Mouse (Mus musculus): ENCODE data around the gene Gm49394.

The Gm49394 gene

DNA sequence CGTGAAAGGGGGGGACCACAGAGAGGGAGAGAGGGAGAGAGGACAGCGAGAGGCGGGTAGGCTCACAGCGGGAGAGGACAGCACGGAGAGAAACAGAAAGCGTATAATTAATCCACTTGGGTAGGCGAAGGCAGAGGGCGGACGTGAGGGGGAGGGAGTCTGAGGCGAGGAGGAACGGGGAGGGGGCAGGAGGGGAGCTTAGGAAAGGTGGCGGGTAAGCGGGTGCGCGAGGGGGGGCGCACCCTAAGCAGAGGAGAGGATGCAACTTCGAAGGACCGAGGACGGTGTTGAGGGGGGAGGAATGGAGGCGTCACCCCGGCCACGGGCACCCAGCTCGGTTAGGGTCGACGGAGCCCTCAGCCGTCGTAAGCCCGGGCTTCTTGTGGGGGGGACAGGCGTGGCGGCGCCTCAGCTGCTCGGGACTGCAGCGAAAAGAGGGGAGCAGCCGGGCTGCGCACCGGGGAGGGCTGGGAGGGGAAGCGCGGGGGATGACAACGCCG is 11.0 kb downstream of the Gm49394 start:
- no peak for DNase-seq

DNA sequence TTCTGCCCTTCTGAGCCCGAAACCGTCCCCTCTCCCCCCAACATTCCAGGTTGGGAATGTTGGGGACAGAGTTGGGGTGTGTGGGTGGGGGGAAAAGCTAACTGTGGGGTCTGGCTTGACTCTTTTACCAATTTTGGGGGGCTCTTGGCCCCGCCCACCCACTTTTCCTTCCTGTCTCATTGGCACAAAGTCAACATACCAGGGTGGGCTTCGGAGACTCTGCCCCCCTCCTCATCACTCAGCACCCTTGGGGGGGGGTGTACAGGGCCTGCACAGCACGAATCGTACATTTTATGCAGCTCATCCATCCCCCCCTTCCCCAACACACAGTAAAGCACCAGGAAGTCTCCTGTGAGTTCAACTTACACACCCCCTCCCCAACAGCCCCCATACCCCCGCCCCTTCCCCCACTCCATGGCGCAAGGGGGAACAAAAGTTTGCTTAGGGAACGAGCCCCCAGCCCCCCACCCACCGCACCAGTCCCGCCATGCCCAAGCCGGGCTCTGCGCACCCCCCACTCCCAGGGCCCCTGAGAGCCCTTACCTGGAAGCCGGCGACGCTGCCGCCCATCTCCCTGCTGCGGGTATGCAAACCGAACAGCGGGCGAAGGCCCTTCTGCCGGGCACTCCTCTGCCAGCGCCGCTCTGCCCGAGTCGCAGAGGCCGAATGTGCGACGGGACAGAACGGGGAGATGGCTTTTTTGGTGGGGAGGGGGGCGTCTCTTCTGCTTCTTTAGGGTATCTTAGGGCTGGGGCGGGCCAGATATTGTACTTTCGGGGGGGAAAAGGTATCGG is 11.7 kb downstream of the Gm49394 start:
- no peak for DNase-seq

DNA sequence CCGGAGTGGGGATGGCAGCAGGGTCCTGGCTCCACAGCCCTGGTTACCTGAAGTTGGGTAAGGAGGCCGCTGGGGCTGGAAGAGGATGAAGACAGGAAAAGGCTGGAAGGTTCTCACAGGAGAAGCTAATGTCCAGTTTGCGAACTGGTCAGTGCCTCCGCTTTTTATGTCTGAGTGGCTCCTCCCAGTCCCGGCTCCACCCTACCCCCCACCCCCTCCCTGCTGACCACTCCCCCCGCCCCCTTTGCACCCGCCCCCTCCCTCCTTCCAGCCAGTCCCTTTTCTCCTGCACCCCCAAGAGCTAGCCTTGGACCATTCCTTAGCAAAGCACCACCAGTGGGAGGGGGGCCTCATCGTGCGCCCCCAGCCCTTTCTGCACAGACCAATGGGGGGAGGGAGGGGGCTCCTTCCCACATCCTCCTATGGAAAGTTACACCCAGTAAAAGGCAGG is 12.4 kb downstream of the Gm49394 start:
- DNase-seq = no peak

DNA sequence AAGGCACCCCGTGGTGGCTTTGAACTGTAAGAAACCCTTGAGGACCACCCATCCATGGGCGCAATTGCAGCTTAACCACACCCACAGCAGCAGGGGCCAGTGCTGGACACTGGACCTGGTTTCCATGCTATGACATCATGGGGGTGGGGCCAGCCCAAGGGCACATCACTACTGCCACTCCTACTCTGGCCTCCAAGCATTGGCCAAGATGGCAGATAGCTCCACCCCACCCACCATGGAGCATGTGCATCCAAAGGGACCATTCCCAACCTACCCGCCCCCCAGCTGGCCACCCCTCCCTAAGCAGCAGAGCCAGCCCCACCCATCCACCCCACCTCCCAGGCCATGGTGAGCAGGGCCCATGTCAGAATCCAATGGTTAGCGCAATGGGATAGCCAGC is 13.7 kb downstream of the Gm49394 start:
- no peak for DNase-seq

DNA sequence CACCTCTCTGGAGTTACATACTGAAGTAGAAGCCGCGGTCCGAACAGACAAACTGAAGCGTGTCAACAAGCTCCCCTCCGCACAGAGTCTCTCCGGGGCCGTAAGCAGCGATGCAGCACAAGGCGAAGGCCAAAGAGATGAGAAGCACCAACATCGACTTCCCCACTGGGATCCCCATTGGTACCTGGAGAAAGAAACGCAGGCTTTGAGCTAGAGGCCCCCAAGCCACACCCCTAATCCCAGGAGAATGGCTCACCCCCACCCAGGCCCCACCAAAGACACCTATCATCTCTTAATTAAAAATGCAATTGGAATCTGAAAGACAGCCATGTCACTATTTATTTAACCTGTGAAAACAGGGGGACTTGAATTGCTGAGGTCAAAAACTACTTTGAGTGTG is 14.1 kb downstream of the Gm49394 start:
- DNase-seq = no peak

DNA sequence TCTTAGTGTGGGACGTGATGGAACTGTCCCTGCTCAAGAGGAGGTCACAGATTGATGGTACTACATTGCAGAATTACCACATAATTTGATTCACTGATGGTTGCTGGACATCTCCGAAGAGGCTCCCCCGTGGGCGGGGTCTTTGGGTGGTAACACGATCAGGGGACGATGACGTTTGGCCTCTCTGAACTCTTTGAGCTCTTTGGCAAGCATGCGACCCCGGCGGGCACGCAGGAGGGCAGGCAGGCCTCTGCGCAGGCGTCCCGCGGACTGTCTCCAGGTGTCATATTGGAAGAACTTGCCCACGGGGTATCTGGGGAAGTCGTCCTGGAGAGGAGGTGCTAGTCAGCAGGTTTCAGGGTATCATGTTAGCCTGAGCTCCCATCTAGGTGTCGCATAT is 16.0 kb downstream of the Gm49394 start:
- no peak for DNase-seq

DNA sequence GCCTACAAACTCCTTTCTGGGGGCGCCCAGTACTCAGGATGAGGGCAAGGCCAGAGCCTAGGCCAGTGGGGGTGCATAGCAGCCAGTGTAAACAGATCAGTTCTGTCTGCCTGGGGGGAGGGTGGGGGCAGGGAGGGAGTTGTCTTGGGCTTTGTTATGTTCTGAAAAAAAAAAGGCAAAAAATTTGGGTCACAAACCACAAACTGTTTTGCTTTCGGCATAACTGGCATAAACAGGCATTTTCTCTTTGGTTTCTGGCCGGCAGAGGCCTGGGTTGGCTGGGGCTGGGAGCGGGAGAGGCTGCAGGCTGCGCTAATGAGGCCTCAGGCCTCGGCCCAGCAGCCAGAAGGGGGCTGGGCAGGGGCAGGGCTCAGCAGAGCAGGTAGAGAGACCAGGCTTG is 23.1 kb downstream of the Gm49394 start:
- DNase-seq = no peak

DNA sequence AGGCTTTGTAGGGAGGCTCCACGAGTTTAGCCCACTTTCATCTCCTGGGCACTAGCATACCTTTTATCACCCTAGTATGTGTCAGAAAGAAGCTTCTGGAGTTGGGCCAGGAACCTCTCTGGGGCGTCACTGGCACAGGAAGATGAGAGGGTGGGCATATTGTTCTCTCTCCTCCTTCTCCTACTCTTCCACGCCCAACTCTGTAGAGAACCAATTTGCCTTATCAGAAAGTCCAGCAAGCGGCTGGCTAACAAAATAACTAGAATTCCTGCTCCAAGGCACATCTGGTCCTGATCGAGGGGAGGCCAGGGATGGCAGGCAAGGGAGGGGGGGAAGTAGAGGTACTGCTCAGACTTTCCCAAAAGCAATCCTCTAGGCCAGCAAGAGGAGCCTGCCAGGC is 24.7 kb downstream of the Gm49394 start:
- no peak for DNase-seq

DNA sequence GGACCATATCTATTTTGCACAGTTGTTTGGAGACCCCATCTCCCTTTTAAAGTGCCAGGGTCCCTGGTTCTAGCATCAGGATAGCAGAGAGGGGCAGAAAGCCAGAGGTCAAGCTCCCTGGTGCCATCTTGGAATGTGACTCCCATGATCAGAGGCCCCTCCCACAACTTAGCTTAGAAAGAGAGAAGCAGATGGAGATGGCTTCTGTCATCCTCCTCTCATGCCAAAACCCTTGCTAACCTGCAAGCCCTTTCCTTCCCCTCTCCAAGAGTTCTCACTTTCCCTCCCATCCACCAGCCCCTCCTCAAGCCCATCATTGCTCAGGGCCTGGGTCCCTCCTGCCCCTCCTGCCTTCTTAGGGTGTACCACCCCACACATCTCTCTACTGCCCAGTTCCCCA is 33.6 kb downstream of the Gm49394 start:
- peak; percentile 35 for DNase-seq

DNA sequence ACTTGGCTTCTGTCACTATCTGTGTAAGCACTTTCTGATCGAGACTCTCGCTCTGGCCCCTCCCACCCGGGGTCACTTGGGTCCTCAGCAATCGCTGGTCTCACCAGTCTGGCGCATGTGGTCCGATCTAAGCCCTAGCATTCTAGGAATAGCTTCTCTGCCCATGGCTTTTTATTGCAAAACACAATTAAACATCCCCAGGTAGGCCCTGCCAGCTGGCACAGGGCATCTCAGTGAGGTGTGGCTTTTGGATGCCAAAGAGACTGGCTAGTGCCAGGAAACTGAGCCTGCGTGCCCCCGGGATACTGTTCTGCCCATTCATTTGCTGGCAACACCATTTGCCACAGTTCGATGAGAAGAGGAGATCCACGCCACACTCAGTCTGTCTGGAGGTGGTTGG is 39.1 kb downstream of the Gm49394 start:
- peak; percentile 84 for DNase-seq

DNA sequence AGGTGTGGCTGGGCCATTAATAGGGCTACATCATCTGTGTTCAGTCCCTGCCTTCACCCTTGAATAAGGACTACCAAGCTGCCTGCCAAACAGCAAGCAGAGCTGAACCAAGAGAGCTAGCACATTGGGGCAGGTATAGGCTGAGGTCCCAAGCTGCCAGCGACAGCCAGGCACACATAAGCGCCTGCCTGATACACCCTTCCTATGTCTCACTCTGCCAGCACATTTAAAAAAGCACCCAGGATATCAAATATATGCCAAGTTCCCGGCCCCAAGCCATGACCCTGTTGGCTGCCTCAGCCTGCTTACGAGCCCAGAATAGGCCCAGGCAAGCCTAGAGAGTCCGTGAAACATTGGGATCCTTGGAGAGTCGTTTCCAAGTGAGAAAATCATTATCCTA is 39.9 kb downstream of the Gm49394 start:
- no peak for DNase-seq

DNA sequence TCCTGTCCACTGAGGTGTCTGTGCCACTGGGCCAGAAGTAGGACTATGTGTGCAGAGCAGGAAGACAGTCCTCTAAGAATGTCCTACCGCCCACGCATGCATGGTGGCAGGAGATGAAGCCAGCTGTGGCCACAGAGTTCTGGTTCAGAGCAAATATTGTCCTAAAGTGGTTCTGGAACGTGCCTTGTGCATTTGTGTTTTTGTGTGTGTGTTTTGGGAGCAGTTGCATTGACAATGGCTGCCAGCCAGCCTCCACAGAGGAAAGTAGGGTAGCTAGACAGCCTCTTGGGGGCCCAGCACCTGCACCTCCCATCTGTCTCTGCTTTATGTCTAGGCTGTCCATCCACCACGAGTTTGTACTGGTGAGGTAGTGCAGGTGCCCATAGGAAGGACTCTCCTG is 47.6 kb downstream of the Gm49394 start:
- DNase-seq = no peak

DNA sequence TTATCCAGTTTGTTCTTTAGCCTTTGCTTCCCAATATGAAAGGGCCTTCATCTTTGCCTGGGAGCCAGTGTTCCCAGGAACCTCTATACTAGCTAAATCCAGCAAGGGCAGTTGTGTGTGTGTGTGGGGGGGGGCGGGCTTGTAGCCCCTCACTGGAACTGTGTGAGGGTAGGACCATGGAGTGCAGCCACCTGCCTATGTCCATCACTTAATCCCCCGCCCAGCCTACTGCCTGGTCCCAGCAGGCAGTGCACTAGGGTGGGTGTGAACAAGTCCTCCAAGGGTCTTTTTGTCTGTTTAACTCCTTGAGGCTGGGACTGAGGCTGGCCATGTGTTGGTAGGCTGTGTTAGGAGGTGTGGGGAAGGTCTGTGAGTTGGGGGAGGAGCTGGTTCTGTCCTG is 56.7 kb downstream of the Gm49394 start:
- DNase-seq = no peak

DNA sequence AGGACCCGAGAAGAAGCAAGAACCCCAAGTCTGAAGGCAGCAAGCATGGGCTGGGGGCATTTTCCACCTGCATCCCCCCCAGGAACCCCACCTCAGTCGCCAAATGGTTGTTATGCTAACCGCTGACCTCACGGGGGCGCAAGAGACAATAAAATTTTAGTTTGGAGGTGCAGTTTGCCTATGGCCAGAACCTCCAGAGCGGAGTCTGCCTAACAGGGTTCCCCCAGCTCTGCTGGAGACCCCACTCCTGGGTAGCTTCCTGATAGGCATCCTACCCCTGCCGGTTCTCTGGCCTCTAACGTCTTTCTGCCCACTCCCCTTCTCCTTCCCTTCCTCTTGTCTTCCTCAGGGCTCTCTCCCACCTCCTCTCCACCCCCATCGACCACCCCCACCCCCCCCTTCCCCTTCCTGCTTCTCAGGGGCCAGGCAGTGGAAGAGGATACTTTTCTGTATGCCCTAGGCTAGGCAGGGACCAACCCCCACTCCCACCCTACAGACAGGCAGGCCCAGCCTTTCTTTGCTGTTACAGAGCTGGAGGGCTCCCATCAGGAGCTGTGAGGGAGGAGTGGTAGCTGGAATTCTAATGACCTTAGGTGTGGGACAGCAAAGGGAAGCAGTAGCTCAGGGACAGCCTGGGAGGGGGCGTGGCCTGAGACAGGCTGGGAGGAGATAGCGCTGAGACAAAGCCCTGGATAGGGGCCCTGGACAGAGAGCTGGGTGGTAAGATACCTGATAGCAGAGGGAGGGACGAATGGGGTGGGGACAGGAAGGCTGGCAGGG is 58.9 kb downstream of the Gm49394 start:
- peak; percentile 48 for DNase-seq

DNA sequence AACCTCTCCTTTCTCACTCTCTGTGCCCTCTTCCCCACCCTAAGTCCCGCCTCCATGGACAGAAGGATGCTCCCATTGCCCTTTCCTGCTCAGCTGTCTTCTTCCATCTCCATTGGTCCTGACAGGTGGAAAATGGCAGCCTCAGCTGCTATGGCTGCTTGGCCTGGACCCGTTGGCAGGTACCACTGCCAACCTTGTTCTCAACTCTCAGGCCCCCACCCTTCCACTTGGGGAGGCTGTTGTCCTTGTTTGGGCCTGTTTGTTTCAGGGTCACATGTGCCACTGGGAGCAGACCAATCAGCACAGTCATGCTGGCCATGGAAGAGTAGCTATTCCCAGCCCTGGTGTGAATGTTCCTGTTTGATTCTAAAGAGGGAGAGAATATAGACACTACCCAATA is 68.8 kb downstream of the Gm49394 start:
- no peak for DNase-seq
